Mouse (Mus musculus) embryonic facial prominence, embryonic 15.5 days (tissue): ENCODE data around the gene Mrps27. TPM values are rescaled to one million over a fixed set of nuclear protein-coding genes. Genes with fewer than 3 reads are reported as not detected.
A peak's percentile ranks its signal among the peaks of the same experiment; 100 is the strongest.

Experiments
- ATAC-seq: fragments of 200-750 bp; cut with Nextera tagmentation; 2 replicates; pipeline ENCODE4 v1.8.0; 2017; ENCODE audit warnings: low read depth, moderate TSS enrichment; ENCODE audit not compliant: insufficient number of reproducible peaks, low FRiP score, low TSS enrichment
- H3K27ac ChIP-seq: fragments of 300-500 bp; sonication (generic); replicated peaks from 2 replicates; pipeline ENCODE4 v1.5.1; 2015; ENCODE audit warnings: mild to moderate bottlenecking, inconsistent platforms
- H3K27me3 ChIP-seq: fragments of 300-500 bp; sonication (generic); 2 replicates; pipeline ENCODE4 v1.6.1; 2015; ENCODE audit warnings: inconsistent platforms
- H3K36me3 ChIP-seq: fragments of 300-500 bp; sonication (generic); 2 replicates; pipeline ENCODE4 v1.6.1; 2015; ENCODE audit warnings: mild to moderate bottlenecking, inconsistent platforms
- H3K4me1 ChIP-seq: fragments of 300-500 bp; sonication (generic); 2 replicates; pipeline ENCODE4 v1.6.1; 2015; ENCODE audit warnings: inconsistent platforms
- H3K4me2 ChIP-seq: fragments of 300-500 bp; sonication (generic); replicated peaks from 2 replicates; pipeline ENCODE4 v1.6.1; 2015; ENCODE audit warnings: mild to moderate bottlenecking, inconsistent platforms
- H3K4me3 ChIP-seq: fragments of 300-500 bp; sonication (generic); replicated peaks from 2 replicates; pipeline ENCODE4 v1.5.1; 2015; ENCODE audit warnings: mild to moderate bottlenecking, inconsistent platforms
- H3K9ac ChIP-seq: fragments of 300-500 bp; sonication (generic); 2 replicates; pipeline ENCODE4 v1.6.1; 2015; ENCODE audit warnings: inconsistent platforms
- H3K9me3 ChIP-seq: fragments of 300-500 bp; sonication (generic); replicated peaks from 2 replicates; pipeline ENCODE4 v1.6.1; 2016; ENCODE audit warnings: inconsistent platforms
- WGBS: fragments of 180-500 bp; shearing (Covaris S2); methylation state at CpG from one replicate; pipeline ENCODE4 v1.1.7; 2015; 5-methylcytosine and 5-hydroxymethylcytosine counted together
- polyA plus RNA-seq: library from polyadenylated mRNA; unstranded; fragments of >200 nt; fragmentation: Nextera tagmentation; extraction: Ambion mirVana; gene quantifications from 2 replicates; pipeline ENCODE4 v1.2.1, GENCODE M21; 2015

Gene Mrps27
- polyA plus RNA-seq: 51.2 and 52.2 TPM in 2 replicates

DNA sequence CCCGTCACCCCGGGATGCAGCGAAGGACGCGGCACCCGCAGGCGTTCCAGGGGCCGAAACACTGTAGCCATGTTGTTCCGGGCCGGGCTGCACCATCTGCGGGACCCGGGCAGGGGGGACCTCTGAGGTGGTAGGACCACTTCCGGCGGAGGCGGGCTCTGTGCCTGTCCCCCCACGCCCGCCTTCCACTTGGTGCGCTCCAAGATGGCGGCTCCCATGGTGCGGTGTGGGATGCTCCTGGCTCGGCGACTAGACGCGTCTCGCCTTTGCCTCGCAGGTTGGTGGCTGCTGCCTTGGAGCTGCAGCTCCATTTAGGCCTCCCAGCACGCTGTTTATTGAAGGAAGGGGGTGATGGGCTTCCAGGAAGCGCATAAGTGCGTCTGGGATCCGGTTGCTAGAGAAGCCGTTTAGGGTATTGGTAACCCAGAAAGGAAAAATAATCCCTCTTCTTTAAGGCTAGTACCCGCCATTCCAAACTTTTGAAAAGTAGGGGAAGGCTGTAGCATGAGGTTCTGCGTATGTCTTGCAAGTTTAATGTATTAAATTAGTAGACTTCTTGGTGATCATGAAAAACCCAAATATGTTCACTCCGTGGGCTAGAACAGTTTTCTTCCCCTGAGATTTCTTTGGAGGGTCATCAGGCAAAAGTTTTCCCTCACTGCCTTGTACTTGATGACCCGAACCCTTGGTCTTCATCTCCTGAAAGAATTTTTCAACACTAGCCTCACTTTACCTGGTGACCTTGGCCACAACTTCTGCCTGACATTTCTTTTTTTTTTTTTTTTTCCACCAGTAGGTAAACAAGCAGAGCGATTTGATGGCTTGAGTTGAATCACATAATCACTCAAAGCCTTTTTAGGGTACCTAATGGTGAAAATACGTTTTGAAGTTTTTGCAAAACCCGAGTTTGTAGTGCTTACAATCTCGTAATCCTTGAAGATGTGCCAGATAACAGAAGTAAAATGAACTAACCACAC is at the start of gene Mrps27, which contains the start of gene Ptcd2:
Mrps27 (plus strand) TSS at position 188 of the 977 bp plus-strand sequence.
Ptcd2 (minus strand) TSS at position 107 of the 977 bp plus-strand sequence.
- peak within 1 kb of the TSS; percentile 76 for H3K9ac ChIP-seq
- peak; percentile 98 for ATAC-seq
- peaks cover 44% of the 10 kb centered on the region for H3K36me3 ChIP-seq
- H3K27ac ChIP-seq: peak within 1 kb of the TSS; percentile 94
- H3K9me3 ChIP-seq: no peaks in the 10 kb centered on the region
- H3K27me3 ChIP-seq: no peaks in the 10 kb centered on the region
- H3K4me3 ChIP-seq: peak within 1 kb of the TSS; percentile 89
- WGBS: 3% methylated on average over 39 of the region's 39 CpGs
- peaks cover 15% of the 10 kb centered on the region for H3K4me1 ChIP-seq
- H3K4me2 ChIP-seq: peak within 1 kb of the TSS; percentile 63

DNA sequence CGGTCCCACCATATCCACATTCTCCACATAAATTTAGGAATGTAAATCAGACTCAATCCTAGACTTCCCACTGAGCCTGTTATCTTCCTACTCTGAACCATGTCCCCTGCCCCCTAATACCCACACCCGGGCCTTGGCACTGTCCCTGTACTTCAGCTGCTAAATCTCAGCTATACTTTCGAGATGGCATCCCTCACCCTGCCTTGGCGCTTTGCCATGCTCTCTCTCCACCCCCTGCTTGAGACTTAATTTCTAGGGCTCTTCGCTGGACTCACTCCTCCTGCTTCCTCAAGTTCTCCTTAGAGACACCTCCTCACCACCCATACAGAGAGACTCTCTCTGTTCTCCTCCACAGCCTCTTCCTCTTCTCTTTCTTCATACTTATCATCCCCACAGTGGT is 44.7 kb upstream of the Mrps27 start:
- H3K4me3 ChIP-seq: no peak overlapping the region
- no peak overlapping the region for H3K9ac ChIP-seq
- H3K36me3 ChIP-seq: no peaks in the 10 kb centered on the region
- no peaks in the 10 kb centered on the region for H3K27me3 ChIP-seq
- H3K9me3 ChIP-seq: no peaks in the 10 kb centered on the region
- H3K4me2 ChIP-seq: no peak overlapping the region
- 74% methylated on average over 5 of the region's 5 CpGs for WGBS
- ATAC-seq: no peak
- H3K27ac ChIP-seq: no peak overlapping the region
- H3K4me1 ChIP-seq: peaks cover 10% of the 10 kb centered on the region

DNA sequence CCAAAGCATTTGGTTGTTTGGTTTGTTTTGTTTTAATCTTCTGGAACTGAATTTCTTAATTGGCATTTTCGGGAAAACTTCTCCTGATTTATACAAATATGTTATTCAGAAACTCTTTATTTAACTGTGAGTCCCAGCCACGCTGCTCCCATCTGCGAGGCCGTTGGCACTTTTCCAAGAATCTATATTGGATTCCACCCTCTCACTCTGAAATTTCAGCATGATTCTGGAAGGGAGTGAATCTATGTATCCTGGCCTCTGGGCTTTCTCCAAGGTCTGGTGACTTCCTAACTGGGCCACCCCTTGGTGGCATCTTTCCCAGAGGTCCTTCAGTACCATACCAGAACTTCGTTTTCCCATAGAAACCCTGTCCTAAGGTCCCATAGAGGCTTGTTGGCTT is 40.7 kb upstream of the Mrps27 start:
- Histone ChIP-seq H3K9me3 (no peaks in the 10 kb centered on the region), H3K4me3 (no peak overlapping the region), H3K4me2 (no peak overlapping the region), H3K27me3 (no peaks in the 10 kb centered on the region), H3K27ac (peak overlapping the region; percentile 65; the same call in 1 of the 2 replicates), H3K9ac (no peak overlapping the region), H3K4me1 (peaks cover 10% of the 10 kb centered on the region), H3K36me3 (no peaks in the 10 kb centered on the region)
- ATAC-seq: no peak
- 18% methylated on average over 5 of the region's 5 CpGs for WGBS

DNA sequence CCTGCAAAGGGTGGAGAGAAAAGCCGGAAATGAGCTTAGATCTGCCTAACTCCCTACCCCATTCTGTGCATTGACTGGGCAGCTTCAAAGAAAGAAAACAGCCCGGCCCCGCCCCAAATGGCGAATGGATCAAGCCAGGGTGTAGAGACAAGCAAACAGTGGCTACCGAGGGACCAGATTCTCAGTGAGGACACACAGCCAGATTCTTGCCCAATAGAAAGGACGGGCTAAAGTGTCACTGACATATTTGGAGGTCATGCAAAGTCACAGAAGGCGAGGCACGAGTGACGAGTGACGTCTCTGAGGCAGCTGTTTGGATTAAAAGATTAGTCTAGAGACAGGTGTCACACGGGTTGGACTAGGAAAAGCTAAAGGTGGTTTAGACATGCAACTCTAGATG is 40.2 kb upstream of the Mrps27 start:
- no peak overlapping the region for H3K4me3 ChIP-seq
- peak overlapping the region; percentile 65; the same call in 1 of the 2 replicates for H3K27ac ChIP-seq
- no peak overlapping the region for H3K9ac ChIP-seq
- H3K36me3 ChIP-seq: no peaks in the 10 kb centered on the region
- WGBS: 65% methylated on average over 11 of the region's 11 CpGs
- H3K27me3 ChIP-seq: no peaks in the 10 kb centered on the region
- peaks cover 10% of the 10 kb centered on the region for H3K4me1 ChIP-seq
- no peak overlapping the region for H3K4me2 ChIP-seq
- H3K9me3 ChIP-seq: no peaks in the 10 kb centered on the region
- peak; percentile 51 for ATAC-seq

DNA sequence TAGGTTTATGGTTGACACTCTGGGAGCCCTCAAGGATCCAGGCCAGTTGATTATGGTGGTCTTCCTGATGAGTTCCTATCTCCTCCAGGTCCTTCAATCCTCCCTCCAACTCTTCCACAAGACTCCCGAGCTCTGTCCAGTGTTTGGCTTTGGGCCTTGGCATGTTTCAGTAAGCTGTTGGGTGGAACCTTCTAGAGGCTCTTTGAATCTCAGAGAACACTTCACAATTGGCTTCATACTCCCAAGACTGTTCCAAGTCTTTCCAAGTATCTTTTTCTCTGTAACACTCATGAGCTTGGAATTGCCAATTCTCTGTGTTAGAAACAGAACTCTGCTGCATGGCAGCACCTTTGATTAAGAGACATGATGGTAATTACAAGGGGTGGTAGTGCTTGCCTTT is 39.4 kb upstream of the Mrps27 start:
- 0 out of 2 replicates have a peak overlapping the region, but pooled peaks have one; percentile 65 for H3K27ac ChIP-seq
- ATAC-seq: no peak
- no peak overlapping the region for H3K4me3 ChIP-seq
- peaks cover 10% of the 10 kb centered on the region for H3K4me1 ChIP-seq
- 54% methylated on average over 1 of the region's 1 CpGs for WGBS
- H3K9me3 ChIP-seq: no peaks in the 10 kb centered on the region
- no peaks in the 10 kb centered on the region for H3K27me3 ChIP-seq
- H3K9ac ChIP-seq: no peak overlapping the region
- H3K4me2 ChIP-seq: no peak overlapping the region
- H3K36me3 ChIP-seq: no peaks in the 10 kb centered on the region

DNA sequence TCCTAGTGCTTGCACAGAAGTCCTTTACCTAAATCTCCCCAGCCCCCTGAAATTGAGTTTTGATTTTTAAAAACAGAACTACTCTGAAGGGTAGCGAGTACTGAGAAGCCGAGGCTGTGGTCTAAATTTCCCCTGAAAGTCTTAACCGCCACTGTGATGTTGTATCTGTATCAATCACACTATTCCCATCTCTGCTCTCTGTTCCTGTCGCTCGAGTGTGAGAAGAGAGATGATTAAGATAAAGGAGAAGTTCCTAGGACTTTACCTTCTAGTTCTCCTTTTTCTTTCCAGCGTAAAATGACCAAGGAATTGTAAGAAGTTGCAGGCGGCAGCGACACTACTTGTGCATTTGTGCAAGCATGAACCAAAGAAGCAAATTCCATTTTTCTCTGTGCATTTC is 38.4 kb upstream of the Mrps27 start:
- Histone ChIP-seq H3K9ac (no peak overlapping the region), H3K27me3 (no peaks in the 10 kb centered on the region), H3K4me2 (no peak overlapping the region), H3K27ac (no peak overlapping the region), H3K4me1 (peaks cover 10% of the 10 kb centered on the region), H3K9me3 (no peaks in the 10 kb centered on the region), H3K4me3 (no peak overlapping the region), H3K36me3 (no peaks in the 10 kb centered on the region)
- no peak for ATAC-seq
- 85% methylated on average over 8 of the region's 8 CpGs for WGBS

DNA sequence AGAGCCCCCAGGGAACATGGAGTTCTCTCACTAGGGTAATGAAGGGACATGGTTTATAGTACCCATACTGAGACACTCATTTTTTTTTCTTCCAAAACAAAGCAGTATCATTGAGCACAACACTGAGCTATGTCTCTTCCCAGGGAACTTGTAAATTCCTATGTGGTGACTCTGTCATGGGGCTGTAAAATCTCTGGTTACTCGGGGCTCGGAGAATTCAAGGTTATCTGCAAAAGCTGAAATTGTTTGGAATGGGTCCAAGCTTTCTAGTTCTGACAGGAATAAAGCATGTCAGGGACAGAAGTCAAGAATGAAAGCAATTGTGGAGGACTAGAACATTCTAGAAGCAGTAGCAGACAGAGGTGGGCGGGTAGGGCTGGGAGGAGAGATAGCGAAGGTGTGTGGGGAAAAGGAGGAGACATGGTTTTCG is 36.6 kb upstream of the Mrps27 start:
- WGBS: 46% methylated on average over 5 of the region's 5 CpGs
- H3K9me3 ChIP-seq: no peaks in the 10 kb centered on the region
- no peaks in the 10 kb centered on the region for H3K36me3 ChIP-seq
- H3K4me2 ChIP-seq: no peak overlapping the region
- no peak overlapping the region for H3K4me3 ChIP-seq
- no peak overlapping the region for H3K27ac ChIP-seq
- H3K27me3 ChIP-seq: no peaks in the 10 kb centered on the region
- no peak overlapping the region for H3K9ac ChIP-seq
- ATAC-seq: no peak
- peaks cover 10% of the 10 kb centered on the region for H3K4me1 ChIP-seq

DNA sequence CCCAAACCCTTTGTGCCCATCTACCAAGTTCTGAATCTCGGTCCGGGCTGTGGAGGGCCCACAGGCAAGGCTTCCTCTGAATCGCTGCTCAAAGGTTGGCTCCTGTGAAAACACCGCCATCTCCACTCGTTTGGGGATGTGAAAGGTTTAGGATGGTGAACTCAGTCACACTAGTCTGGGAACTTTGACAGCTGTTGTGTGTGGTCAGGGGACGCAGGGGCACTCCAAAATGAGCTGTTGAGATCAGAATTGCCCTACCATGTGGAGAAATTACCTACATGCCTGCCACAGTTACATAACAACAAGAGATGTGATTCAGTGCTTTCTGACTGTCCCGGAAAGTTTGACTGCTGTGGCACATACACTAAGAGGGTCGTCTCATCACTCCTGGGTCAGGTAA is 36.2 kb upstream of the Mrps27 start:
- Histone ChIP-seq H3K36me3 (no peaks in the 10 kb centered on the region), H3K4me1 (peaks cover 10% of the 10 kb centered on the region), H3K27me3 (no peaks in the 10 kb centered on the region), H3K4me2 (no peak overlapping the region), H3K9ac (no peak overlapping the region), H3K4me3 (no peak overlapping the region), H3K9me3 (no peaks in the 10 kb centered on the region), H3K27ac (0 out of 2 replicates have a peak overlapping the region, but pooled peaks have one; percentile 17)
- WGBS: 83% methylated on average over 8 of the region's 8 CpGs
- no peak for ATAC-seq

DNA sequence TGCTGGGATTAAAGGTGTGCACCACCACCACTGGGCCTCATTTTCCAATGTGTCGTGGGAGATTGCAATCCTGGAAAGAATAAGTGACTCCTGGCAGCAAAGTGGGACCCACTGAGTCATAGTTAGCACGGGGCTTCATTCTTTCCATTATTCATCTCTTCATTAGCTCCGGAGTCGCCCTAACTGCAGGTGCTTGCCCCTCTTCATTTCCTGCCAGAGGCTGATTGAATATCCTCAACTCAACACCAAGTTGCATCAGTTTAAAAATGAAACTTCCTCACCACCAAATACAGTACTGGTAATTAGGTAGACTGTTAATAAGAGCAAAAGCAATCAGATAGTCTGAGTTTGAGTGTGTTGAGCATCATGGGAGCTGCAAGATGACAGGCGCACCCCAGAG is 30.5 kb upstream of the Mrps27 start:
- no peak overlapping the region for H3K4me2 ChIP-seq
- no peaks in the 10 kb centered on the region for H3K9me3 ChIP-seq
- WGBS: 85% methylated on average over 5 of the region's 5 CpGs
- ATAC-seq: no peak
- H3K27ac ChIP-seq: no peak overlapping the region
- no peaks in the 10 kb centered on the region for H3K36me3 ChIP-seq
- no peak overlapping the region for H3K9ac ChIP-seq
- H3K4me1 ChIP-seq: no peaks in the 10 kb centered on the region
- no peaks in the 10 kb centered on the region for H3K27me3 ChIP-seq
- H3K4me3 ChIP-seq: no peak overlapping the region

DNA sequence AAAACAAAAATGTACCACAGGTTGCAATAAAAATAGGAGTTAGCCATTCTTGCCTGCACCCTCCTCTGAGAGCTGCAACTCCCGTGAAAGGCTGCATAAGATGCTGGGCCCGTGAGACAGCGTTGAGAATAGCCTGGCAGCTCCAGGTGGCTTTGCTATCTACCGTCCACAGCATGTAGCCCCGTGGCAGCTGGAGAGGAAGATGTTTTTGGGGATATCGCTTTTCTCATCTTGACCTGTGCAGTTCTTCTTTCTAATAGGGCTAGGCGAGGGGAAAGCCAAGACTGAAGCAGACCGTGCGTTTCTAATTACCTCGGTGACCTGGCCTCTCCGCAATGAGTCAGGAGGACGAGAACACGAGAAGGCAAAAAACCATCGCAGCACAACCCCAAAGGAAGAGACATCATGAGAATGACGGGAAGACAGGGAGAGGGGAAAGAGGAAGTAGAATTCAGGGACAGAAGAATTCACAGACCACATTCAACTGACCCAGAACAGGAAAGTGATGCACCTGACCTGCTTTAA is 29.9 kb upstream of the Mrps27 start:
- ATAC-seq: no peak
- H3K36me3 ChIP-seq: peaks cover 4% of the 10 kb centered on the region
- H3K4me2 ChIP-seq: no peak overlapping the region
- 62% methylated on average over 15 of the region's 15 CpGs for WGBS
- no peaks in the 10 kb centered on the region for H3K4me1 ChIP-seq
- H3K9ac ChIP-seq: no peak overlapping the region
- no peaks in the 10 kb centered on the region for H3K9me3 ChIP-seq
- no peak overlapping the region for H3K4me3 ChIP-seq
- H3K27me3 ChIP-seq: no peaks in the 10 kb centered on the region
- no peak overlapping the region for H3K27ac ChIP-seq

DNA sequence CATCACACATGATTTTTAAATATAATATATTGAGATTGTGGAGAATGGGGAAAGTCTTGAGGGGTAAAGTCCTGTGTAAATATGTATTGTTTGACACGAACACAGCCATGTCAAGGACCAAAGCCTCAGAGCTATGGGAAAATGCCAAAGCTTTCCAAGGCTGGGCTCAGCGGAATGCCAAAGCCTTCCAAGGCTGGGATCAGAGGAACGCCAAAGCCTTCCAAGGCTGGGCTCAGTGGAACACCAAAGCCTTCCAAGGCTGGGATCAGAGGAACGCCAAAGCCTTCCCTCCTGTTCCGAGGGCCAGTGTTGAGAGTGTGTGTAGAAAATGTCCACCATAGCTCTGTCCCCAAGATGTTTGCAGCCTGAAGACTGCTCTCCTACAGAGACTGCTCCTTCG is 28.2 kb upstream of the Mrps27 start:
- Histone ChIP-seq H3K4me2 (no peak overlapping the region), H3K36me3 (peaks cover 18% of the 10 kb centered on the region), H3K9me3 (no peaks in the 10 kb centered on the region), H3K27me3 (no peaks in the 10 kb centered on the region), H3K4me3 (no peak overlapping the region), H3K27ac (no peak overlapping the region), H3K9ac (no peak overlapping the region), H3K4me1 (no peaks in the 10 kb centered on the region)
- 84% methylated on average over 6 of the region's 6 CpGs for WGBS
- ATAC-seq: no peak
